Mouse (Mus musculus) thymus, postnatal 4 days (tissue): Measurements from ENCODE around the gene Tcf20.
A peak's percentile ranks its signal among the peaks of the same experiment; 100 is the strongest.
"Not testable (repeated sequence)": the region's sequence is repeated elsewhere in the genome, so short reads cannot be mapped to it uniquely, and the experiment has no call there.

Source experiments
- DNase-seq: peaks from one replicate; pipeline ENCODE4 v3.0.0; 2021

Tcf20 gene

GRCm38 (mm10) chr15:82898141-82898739 lies 89.4 kb downstream of the Tcf20 start:
- DNase-seq = no peak

- DNase-seq = no peak
Measured at GRCm38 (mm10) chr15:82896336-82896735, 91.3 kb downstream of the Tcf20 start.

GRCm38 (mm10) chr15:82890470-82890869 lies 97.2 kb downstream of the Tcf20 start:
- no peak for DNase-seq

- no peak for DNase-seq
Measured at GRCm38 (mm10) chr15:82889426-82889825, 98.2 kb downstream of the Tcf20 start.

GRCm38 (mm10) chr15:82888466-82888865 lies 99.2 kb downstream of the Tcf20 start:
- DNase-seq = no peak

GRCm38 (mm10) chr15:82877309-82877708 lies 110.4 kb downstream of the Tcf20 start:
- no peak for DNase-seq

GRCm38 (mm10) chr15:82876863-82877262 lies 110.8 kb downstream of the Tcf20 start:
- DNase-seq = no peak

- no peak for DNase-seq
Measured at GRCm38 (mm10) chr15:82872037-82872436, 115.6 kb downstream of the Tcf20 start.

GRCm38 (mm10) chr15:82866286-82866685 lies 121.4 kb downstream of the Tcf20 start:
- not testable (repeated sequence) for DNase-seq

GRCm38 (mm10) chr15:82863674-82864073 lies 124.0 kb downstream of the Tcf20 start:
- DNase-seq = no peak

GRCm38 (mm10) chr15:82856652-82857378 lies 130.9 kb downstream of the Tcf20 start:
- no peak for DNase-seq

- DNase-seq = no peak
Measured at GRCm38 (mm10) chr15:82856065-82856464, 131.6 kb downstream of the Tcf20 start.

GRCm38 (mm10) chr15:82839146-82839545 lies 148.5 kb downstream of the Tcf20 start:
- DNase-seq = no peak

GRCm38 (mm10) chr15:82829917-82830316 lies 157.8 kb downstream of the Tcf20 start:
- no peak for DNase-seq

GRCm38 (mm10) chr15:82825866-82826265 lies 161.8 kb downstream of the Tcf20 start:
- no peak for DNase-seq

GRCm38 (mm10) chr15:82822347-82822746 lies 165.3 kb downstream of the Tcf20 start:
- DNase-seq = no peak

- DNase-seq = no peak
Measured at GRCm38 (mm10) chr15:82821657-82822056, 166.0 kb downstream of the Tcf20 start.

GRCm38 (mm10) chr15:82815296-82815695 lies 172.4 kb downstream of the Tcf20 start:
- no peak for DNase-seq

GRCm38 (mm10) chr15:82814806-82815205 lies 172.9 kb downstream of the Tcf20 start:
- DNase-seq = peak; percentile 77

GRCm38 (mm10) chr15:82814321-82814720 lies 173.4 kb downstream of the Tcf20 start:
- DNase-seq = no peak

GRCm38 (mm10) chr15:82810556-82810955 lies 177.1 kb downstream of the Tcf20 start:
- no peak for DNase-seq

GRCm38 (mm10) chr15:82809511-82809910 lies 178.2 kb downstream of the Tcf20 start:
- DNase-seq = no peak

GRCm38 (mm10) chr15:82806969-82807763 lies 180.5 kb downstream of the Tcf20 start:
- no peak for DNase-seq
